Mouse (Mus musculus): ENCODE measurements around the gene Hk1.

Hk1 gene

GRCm38 (mm10) chr10:62269278-62269677 lies 110.4 kb downstream of the Hk1 start:
- no peak for DNase-seq (ENCODE audit: low spot score)

DNA sequence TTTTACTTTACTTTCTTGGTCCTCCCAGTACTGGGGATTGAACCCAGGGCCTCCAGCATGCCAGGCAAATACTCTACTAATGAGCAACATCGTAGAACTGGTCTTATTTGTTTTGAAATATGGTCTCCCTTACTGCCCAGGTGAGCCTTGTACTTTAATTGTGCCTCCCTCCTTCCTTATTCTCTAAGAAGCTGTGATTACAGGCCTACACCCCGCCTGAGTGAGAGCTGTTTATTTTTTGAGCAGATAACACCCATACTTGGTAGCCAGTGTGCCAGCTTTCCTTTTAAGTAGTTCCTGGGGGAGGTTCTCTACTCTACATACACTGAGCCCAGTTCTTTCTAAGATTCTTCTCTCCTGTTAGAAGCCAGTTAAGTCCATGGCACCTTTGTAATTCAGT lies 115.4 kb downstream of the Hk1 start:
- DNase-seq (ENCODE audit: low spot score), result no peak

DNA sequence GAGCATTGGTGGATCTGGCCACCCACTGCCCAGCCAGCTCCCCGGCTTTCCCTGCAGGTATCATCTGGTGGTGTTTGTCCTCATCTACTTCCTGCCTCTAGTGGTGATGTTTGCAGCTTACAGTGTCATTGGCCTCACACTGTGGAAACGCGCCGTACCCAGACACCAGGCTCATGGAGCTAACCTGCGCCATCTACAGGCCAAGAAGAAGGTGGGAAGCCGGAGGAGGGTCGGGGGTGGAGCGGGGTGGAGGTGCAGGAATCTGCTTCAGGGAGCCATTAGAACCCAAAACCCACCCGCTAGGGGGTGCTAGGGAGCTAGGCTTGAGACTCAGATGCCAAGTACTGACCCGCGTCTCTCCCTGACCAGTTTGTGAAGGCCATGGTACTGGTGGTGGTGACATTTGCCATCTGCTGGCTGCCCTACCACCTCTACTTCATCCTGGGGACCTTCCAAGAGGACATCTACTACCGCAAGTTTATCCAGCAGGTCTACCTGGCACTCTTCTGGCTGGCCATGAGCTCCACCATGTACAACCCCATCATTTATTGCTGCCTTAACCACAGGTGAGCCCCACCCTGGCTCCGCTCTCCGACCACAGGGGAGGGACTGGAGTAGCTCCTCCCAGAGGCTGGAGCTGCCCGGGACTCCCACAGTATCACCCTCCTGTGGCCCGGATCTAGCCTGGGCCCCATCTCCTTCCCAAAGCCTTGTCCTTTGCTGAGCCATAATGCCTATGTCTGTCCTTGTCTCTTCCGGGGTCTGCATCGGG lies 118.4 kb downstream of the Hk1 start:
- DNase-seq (ENCODE audit: low spot score), result peak; percentile 67

- no peak for DNase-seq (ENCODE audit: low spot score)
Observed at GRCm38 (mm10) chr10:62258298-62258697, 121.4 kb downstream of the Hk1 start.

- DNase-seq (ENCODE audit: low spot score), result no peak
Observed at GRCm38 (mm10) chr10:62252496-62253235, 127.0 kb downstream of the Hk1 start.

DNA sequence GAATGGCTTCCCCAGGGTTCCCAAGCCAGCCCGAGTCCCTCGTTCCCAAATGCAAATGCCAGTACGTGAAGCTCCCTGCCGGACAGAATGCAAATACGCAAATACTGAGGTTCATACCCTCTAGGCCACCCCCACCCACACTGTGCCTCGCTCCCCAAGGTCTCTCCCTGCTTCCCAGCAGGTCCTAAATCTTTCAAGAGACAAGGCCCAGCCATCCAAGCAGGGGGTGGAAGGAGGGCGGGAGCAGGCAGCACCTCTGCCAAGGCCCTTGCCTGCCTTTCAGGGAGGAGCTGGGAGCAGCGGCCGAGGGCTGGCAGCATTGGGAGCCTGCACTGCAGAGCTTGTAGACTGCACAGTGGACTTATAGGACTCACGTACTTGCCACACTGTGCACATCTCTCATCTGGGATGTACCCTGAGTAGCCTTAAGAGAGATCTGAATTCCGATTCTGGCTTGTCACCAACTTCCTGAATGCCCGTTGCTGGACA lies 127.7 kb downstream of the Hk1 start, which contains the start of gene Tacr2:
TSS of gene Tacr2 (plus strand) at position 439 of the 489 bp plus-strand sequence.
- DNase-seq (ENCODE audit: low spot score), result no peak

DNA sequence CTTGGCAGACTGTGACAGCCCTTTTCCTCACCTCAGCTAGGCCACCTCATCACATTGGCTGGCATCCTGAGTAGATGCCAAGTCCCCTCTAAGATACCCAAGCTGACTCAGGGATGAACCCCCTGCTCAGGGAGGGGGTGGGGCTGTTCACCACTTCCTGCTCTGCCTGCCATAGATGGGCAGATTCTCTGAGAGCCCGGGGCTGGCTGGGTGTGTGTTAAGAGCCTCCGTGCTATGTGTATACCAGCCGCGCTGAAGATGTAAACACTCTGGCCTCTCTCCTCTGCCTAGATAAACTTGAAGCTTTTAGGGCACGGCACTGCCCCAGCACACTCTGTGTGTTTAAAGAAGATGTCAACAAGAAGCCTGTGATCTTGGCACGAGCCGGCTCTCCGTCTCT lies 131.9 kb downstream of the Hk1 start:
- peak; percentile 40 for DNase-seq (ENCODE audit: low spot score)

DNA sequence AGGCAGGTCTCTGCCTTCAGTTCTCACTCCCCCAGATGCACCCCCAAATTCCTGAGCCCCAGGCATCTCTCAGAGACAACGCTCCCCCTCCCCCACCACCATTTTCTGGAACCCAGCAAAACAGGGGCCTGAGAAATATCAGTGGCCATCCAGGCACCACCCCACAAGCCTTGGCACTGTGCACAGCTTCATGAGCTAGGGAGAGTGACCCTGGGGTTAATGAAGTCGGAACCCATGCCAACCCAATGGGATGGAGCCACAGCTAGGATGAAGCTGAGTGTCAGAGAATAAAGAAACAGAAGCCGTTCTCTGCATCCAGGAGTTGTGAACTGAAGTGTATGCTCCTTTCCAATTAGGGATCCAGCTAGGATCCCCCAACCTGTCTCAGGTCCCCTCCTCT lies 132.6 kb downstream of the Hk1 start:
- DNase-seq (ENCODE audit: low spot score), result no peak

- DNase-seq (ENCODE audit: low spot score), result no peak
Observed at GRCm38 (mm10) chr10:62244067-62244466, 135.6 kb downstream of the Hk1 start.

DNA sequence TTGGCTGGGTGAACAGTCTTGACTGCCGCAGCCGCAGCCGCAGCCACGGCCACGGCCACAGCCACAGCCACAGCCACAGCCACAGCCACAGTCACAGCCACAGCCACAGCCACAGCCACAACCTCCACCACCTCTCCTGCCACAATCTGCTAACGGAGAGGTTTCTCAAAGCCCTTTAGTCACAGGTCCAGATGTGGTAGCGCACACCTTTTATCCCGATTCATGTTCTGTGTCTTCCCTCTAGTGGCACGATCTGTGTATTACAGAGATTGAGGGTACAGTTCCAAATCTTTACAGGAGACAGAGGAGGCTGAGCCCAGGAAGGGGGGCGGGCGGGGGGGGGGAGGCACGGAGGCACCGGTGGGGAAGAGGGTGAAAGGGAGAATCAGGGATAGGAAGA lies 136.8 kb downstream of the Hk1 start:
- peak; percentile 58 for DNase-seq (ENCODE audit: low spot score)

DNA sequence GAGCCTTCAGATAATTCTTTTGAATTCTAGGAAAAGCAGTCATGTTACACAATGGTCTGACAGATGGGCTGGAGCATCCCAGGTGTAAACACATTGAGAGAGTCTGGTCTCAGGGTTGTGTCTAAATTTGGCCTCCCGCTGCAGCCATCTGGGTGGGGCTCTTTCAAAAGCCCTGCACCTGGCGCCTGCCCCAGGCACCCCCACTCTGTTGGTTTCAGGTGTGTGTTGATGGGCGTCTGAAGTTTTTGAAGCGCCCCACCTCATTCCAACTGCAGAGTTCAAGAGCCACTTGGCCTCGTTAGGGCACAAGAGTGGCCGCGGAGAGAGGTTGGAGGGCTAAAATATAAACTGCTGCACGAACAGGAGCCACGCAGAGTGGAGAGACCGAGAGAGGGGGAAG lies 137.3 kb downstream of the Hk1 start:
- DNase-seq (ENCODE audit: low spot score), result no peak

DNA sequence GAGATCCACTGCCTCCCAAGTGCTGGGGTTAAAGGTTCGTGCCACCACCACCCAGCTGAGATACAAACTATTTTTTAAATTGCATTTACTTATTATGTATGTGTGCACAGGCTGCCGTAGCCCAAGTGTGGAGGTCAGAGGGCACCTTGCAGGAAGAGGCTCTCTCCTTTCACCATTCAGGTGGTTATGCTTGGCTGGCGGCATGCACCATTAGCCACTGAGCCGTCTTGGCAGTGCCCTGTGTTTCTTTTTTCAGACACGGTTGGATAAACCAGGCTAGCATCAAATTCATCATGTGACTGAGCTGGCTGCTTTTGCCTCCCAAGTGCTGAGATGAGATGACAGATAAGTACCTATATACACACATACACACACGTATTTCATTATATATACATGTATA lies 140.4 kb downstream of the Hk1 start:
- DNase-seq (ENCODE audit: low spot score), result no peak

- no peak for DNase-seq (ENCODE audit: low spot score)
Observed at GRCm38 (mm10) chr10:62238688-62239087, 141.0 kb downstream of the Hk1 start.

DNA sequence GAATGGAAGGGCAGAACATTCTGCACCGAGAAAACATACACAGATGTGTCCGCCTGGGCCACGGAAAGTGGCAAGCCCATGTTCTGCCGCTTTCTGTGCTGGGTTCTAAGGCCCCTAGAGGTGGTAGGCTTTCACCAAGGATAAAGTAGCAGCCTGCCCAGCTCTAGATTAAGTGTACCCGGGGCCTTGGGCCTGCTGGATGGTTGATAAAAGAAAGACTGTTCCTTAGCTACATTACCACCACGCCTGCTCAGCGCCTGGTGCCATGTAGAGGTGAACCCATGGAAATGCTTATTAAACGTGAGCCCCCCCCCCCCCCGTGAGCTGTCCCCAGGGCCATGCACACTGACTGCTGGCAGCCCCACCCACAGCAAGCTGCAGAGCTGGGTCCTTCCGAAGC lies 142.5 kb downstream of the Hk1 start:
- no peak for DNase-seq (ENCODE audit: low spot score)

DNA sequence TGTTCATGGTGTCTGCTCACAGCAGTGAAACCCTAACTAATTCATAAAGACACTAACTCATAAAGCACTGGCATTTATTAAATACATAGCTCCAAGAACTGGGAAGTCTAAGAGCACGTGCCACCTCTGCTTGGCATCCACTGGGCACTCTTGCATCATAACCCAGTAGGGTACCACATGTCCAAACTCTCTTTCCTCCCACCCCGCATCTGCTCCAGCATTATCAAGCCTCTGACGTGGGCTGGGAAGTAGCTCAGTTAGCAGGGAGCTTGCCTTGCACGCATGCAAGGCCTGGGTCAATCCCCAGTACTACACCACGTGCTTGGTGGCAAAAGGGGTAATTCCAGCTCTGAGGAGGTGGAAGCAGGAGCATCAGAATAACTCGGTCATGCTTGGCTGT lies 143.5 kb downstream of the Hk1 start:
- DNase-seq (ENCODE audit: low spot score), result no peak

- DNase-seq (ENCODE audit: low spot score), result no peak
Observed at GRCm38 (mm10) chr10:62231811-62232210, 147.9 kb downstream of the Hk1 start.

- DNase-seq (ENCODE audit: low spot score), result no peak
Observed at GRCm38 (mm10) chr10:62231395-62231732, 148.3 kb downstream of the Hk1 start.

- peak; percentile 96 for DNase-seq (ENCODE audit: low spot score)
Observed at GRCm38 (mm10) chr10:62230708-62231394, 148.9 kb downstream of the Hk1 start, which contains the start of gene Tspan15. Gene Tspan15 (minus strand): TSS chr10:62231251.

- DNase-seq (ENCODE audit: low spot score), result no peak
Observed at GRCm38 (mm10) chr10:62228126-62228525, 151.6 kb downstream of the Hk1 start.

DNA sequence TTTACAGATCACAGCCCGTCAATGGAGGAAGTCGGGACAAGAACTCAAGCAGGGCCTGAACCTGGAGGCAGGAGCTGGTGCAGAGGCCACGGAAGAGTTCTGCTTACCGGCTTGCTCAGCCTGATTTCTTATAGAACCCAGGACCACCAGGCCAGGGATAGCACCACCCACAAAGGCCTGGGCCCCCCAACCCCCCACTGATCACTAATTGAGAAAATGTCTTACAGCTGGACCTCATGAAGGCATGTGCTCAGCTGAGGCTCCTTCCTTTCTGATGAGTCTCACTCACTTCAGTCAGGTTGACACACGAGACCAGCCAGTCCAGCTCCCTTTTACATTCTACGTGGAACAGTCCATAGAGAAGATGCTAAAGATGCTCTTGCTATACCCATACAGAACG lies 153.9 kb downstream of the Hk1 start:
- DNase-seq (ENCODE audit: low spot score), result no peak

GRCm38 (mm10) chr10:62224231-62224630 lies 155.5 kb downstream of the Hk1 start:
- DNase-seq (ENCODE audit: low spot score), result no peak

GRCm38 (mm10) chr10:62222777-62223176 lies 156.9 kb downstream of the Hk1 start:
- DNase-seq (ENCODE audit: low spot score), result peak; percentile 74

DNA sequence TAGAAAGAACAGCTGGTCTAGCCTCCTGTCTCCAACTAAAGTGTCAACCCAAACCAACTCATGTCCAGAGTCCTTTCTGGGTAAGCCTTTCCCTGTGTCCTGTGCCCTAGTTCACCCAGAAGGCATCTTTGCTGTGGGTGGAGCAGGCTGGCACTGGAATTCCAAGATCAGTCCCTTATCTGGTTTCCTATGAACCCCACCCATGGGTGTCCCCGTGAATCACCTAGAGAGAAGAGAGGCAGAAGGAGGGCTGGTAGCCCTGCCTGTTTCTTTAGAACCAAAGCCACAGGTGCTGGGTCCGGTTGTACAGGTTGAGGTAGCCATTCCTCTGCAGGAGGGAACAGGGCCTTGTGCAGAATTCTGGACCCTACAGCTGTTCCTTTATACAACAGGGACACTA lies 158.1 kb downstream of the Hk1 start:
- DNase-seq (ENCODE audit: low spot score), result peak; percentile 61

Measured in urinary bladder, postnatal 14 days (tissue).